Mouse (Mus musculus): Measurements from ENCODE around the gene Gm10715. TPM values are rescaled to one million over a fixed set of nuclear protein-coding genes. Genes with fewer than 3 reads are reported as not detected.
"Not testable (repeated sequence)": the region's sequence is repeated elsewhere in the genome, so short reads cannot be mapped to it uniquely, and the experiment has no call there.

Gene Gm10715
- polyA plus RNA-seq (2015; fragmentation: Nextera tagmentation; extraction: Ambion mirVana): not detected in 2 replicates

DNA sequence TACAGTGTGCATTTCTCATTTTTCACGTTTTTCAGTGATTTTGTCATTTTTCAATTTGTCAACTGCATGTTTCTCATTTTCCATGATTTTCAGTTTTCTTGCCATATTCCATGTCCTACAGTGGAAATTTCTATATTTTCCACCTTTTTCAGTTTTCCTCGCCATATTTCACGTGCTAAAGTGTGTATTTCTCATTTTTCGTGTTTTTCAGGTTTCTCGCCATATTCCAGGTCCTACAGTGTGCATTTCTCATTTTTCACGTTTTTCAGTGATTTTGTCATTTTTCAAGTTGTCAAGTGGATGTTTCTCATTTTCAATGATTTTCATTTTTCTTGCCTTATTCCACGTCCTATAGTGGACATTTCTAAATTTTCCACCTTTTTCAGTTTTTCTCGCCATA, at the start of gene Gm10715:
Gene Gm10715, plus strand, starts transcription at position 301 of the 400 bp plus-strand sequence.
- H3K9me3 ChIP-seq (ENCODE audit: control insufficient read depth, low read length); H3K27ac ChIP-seq (ENCODE audit: low read length); H3K27me3 ChIP-seq (replicated peaks; ENCODE audit: control insufficient read depth, insufficient read depth, low read length); H3K4me2 ChIP-seq (ENCODE audit: low read length); ATAC-seq; H3K4me1 ChIP-seq (replicated peaks; ENCODE audit: control insufficient read depth, insufficient read depth, low read length); H3K36me3 ChIP-seq (ENCODE audit: control insufficient read depth, insufficient read depth); H3K4me3 ChIP-seq (replicated peaks; ENCODE audit: low read length); H3K9ac ChIP-seq (replicated peaks; ENCODE audit: low read depth, low read length): not testable (repeated sequence)
- WGBS: 78% methylated on average over 6 of the region's 8 CpGs

DNA sequence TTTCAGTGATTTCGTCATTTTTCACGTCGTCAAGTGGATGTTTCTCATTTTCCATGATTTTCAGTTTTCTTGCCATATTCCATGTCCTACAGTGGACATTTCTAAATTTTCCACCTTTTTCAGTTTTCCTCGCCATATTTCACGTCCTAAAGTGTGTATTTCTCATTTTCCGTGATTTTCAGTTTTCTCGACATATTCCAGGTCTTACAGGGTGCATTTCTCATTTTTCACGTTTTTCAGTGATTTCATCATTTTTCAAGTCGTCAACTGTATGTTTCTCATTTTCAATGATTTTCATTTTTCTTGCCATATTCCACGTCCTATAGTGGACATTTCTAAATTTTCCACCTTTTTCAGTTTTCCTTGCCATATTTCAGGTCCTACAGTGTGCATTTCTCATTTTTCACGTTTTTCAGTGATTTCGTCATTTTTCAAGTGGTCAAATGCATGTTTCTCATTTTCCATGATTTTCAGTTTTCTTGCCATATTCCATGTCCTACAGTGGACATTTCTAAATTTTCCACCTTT, 36.2 kb upstream of the Gm10715 start, which contains the start of gene Gm10722:
Gene Gm10722, plus strand, starts transcription at position 478 of the 528 bp plus-strand sequence.
- not testable (repeated sequence) for H3K27ac ChIP-seq (ENCODE audit: low read length); H3K4me3 ChIP-seq (replicated peaks; ENCODE audit: low read length); ATAC-seq; H3K27me3 ChIP-seq (replicated peaks; ENCODE audit: control insufficient read depth, insufficient read depth, low read length); H3K4me1 ChIP-seq (replicated peaks; ENCODE audit: control insufficient read depth, insufficient read depth, low read length); H3K4me2 ChIP-seq (ENCODE audit: low read length); H3K36me3 ChIP-seq (ENCODE audit: control insufficient read depth, insufficient read depth); H3K9me3 ChIP-seq (ENCODE audit: control insufficient read depth, low read length); H3K9ac ChIP-seq (replicated peaks; ENCODE audit: low read depth, low read length)
- 75% methylated on average over 12 of the region's 12 CpGs for WGBS

DNA sequence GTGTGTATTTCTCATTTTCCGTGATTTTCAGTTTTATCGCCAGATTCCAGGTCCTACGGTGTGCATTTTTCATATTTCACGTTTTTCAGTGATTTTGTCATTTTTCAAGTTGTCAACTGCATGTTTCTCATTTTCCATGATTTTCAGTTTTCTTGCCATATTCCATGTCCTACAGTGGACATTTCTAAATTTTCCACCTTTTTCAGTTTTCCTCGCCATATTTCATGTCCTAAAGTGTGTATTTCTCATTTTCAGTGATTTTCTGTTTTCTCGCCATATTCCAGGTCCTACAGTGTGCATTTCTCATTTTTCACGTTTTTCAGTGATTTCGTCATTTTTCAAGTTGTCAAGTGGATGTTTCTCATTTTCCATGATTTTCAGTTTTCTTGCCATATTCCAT, 35.7 kb upstream of the Gm10715 start:
- H3K4me3 ChIP-seq (replicated peaks; ENCODE audit: low read length); H3K9me3 ChIP-seq (ENCODE audit: control insufficient read depth, low read length); ATAC-seq; H3K36me3 ChIP-seq (ENCODE audit: control insufficient read depth, insufficient read depth); H3K27me3 ChIP-seq (replicated peaks; ENCODE audit: control insufficient read depth, insufficient read depth, low read length); H3K9ac ChIP-seq (replicated peaks; ENCODE audit: low read depth, low read length); H3K4me2 ChIP-seq (ENCODE audit: low read length); H3K27ac ChIP-seq (ENCODE audit: low read length); H3K4me1 ChIP-seq (replicated peaks; ENCODE audit: control insufficient read depth, insufficient read depth, low read length): not testable (repeated sequence)
- 67% methylated on average over 8 of the region's 8 CpGs for WGBS

DNA sequence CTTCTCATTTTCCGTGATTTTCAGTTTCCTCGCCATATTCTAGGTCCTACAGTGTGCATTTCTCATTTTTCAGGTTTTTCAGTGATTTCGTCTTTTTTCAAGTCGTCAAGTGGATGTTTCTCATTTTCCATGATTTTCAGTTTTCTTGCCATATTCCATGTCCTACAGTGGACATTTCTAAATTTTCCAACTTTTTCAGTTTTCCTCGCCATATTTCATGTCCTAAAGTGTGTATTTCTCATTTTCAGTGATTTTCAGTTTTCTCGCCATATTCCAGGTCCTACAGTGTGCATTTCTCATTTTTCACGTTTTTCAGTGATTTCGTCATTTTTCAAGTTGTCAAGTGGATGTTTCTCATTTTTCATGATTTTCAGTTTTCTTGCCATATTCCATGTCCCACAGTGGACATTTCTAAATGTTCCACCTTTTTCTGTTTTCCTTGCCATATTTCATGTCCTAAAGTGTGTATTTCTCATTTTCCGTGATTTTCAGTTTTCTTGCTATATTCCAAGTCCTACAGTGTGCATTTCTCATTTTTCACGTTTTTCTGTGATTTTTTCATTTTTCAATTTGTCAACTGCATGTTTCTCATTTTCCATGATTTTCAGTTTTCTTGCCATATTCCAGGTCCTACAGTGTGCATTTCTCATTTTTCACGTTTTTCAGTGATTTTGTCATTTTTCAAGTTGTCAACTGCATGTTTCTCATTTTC, 34.6 kb upstream of the Gm10715 start:
- H3K4me1 ChIP-seq (replicated peaks; ENCODE audit: control insufficient read depth, insufficient read depth, low read length); H3K4me2 ChIP-seq (ENCODE audit: low read length); H3K4me3 ChIP-seq (replicated peaks; ENCODE audit: low read length); H3K27ac ChIP-seq (ENCODE audit: low read length); H3K27me3 ChIP-seq (replicated peaks; ENCODE audit: control insufficient read depth, insufficient read depth, low read length); H3K9me3 ChIP-seq (ENCODE audit: control insufficient read depth, low read length); H3K9ac ChIP-seq (replicated peaks; ENCODE audit: low read depth, low read length); H3K36me3 ChIP-seq (ENCODE audit: control insufficient read depth, insufficient read depth): not testable (repeated sequence)
- WGBS: 59% methylated on average over 8 of the region's 11 CpGs
- ATAC-seq: peak; percentile 81

DNA sequence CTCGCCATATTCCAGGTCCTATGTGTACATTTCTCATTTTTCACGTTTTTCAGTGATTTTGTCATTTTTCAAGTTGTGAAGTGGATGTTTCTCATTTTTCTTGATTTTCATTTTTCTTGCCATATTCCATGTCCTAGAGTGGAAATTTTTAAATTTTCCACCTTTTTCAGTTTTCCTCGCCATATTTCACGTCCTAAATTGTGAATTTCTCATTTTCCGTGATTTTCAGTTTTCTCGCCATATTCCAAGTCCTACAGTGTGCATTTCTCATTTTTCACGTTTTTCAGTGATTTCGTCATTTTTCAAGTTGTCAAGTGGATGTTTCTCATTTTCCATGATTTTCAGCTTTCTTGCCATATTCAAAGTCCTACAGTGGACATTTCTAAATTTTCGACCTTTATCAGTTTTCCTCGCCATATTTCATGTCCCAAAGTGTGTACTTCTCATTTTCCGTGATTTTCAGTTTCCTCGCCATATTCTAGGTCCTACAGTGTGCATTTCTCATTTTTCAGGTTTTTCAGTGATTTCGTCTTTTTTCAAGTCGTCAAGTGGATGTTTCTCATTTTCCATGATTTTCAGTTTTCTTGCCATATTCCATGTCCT, 33.8 kb upstream of the Gm10715 start, which contains the start of gene Gm11168:
Gene Gm11168, plus strand, starts transcription at position 553 of the 603 bp plus-strand sequence.
- H3K27me3 ChIP-seq (replicated peaks; ENCODE audit: control insufficient read depth, insufficient read depth, low read length); H3K9me3 ChIP-seq (ENCODE audit: control insufficient read depth, low read length); H3K36me3 ChIP-seq (ENCODE audit: control insufficient read depth, insufficient read depth); H3K9ac ChIP-seq (replicated peaks; ENCODE audit: low read depth, low read length); H3K4me2 ChIP-seq (ENCODE audit: low read length); ATAC-seq; H3K27ac ChIP-seq (ENCODE audit: low read length); H3K4me1 ChIP-seq (replicated peaks; ENCODE audit: control insufficient read depth, insufficient read depth, low read length); H3K4me3 ChIP-seq (replicated peaks; ENCODE audit: low read length): not testable (repeated sequence)
- 73% methylated on average over 6 of the region's 14 CpGs for WGBS

DNA sequence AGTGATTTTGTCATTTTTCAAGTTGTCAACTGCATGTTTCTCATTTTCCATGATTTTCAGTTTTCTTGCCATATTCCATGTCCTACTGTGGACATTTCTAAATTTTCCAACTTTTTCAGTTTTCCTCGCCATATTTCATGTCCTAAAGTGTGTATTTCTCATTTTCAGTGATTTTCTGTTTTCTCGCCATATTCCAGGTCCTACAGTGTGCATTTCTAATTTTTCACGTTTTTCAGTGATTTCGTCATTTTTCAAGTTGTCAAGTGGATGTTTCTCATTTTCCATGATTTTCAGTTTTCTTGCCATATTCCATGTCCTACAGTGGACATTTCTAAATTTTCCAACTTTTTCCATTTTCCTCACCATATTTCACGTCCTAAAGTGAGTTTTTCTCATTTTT, 30.5 kb upstream of the Gm10715 start:
- 81% methylated on average over 1 of the region's 5 CpGs for WGBS
- not testable (repeated sequence) for H3K4me2 ChIP-seq (ENCODE audit: low read length); H3K9me3 ChIP-seq (ENCODE audit: control insufficient read depth, low read length); H3K4me1 ChIP-seq (replicated peaks; ENCODE audit: control insufficient read depth, insufficient read depth, low read length); H3K27ac ChIP-seq (ENCODE audit: low read length); H3K9ac ChIP-seq (replicated peaks; ENCODE audit: low read depth, low read length); H3K36me3 ChIP-seq (ENCODE audit: control insufficient read depth, insufficient read depth); H3K4me3 ChIP-seq (replicated peaks; ENCODE audit: low read length); H3K27me3 ChIP-seq (replicated peaks; ENCODE audit: control insufficient read depth, insufficient read depth, low read length); ATAC-seq

DNA sequence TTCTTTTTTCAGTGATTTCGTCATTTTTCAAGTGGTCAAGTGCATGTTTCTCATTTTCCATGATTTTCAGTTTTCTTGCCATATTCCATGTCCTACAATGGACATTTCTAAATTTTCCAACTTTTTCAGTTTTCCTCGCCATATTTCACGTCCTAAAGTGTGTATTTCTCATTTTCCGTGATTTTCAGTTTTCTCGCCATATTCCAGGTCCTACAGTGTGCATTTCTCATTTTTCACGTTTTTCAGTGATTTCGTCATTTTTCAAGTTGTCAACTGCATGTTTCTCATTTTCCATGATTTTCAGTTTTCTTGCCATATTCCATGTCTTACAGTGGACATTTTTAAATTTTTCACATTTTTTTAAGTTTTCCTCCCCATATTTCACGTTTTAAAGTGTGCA, 30.0 kb upstream of the Gm10715 start:
- H3K9me3 ChIP-seq (ENCODE audit: control insufficient read depth, low read length); H3K27ac ChIP-seq (ENCODE audit: low read length); H3K4me3 ChIP-seq (replicated peaks; ENCODE audit: low read length); H3K36me3 ChIP-seq (ENCODE audit: control insufficient read depth, insufficient read depth); H3K9ac ChIP-seq (replicated peaks; ENCODE audit: low read depth, low read length); H3K4me2 ChIP-seq (ENCODE audit: low read length); H3K4me1 ChIP-seq (replicated peaks; ENCODE audit: control insufficient read depth, insufficient read depth, low read length); H3K27me3 ChIP-seq (replicated peaks; ENCODE audit: control insufficient read depth, insufficient read depth, low read length): not testable (repeated sequence)
- WGBS: 68% methylated on average over 7 of the region's 8 CpGs
- ATAC-seq: peak; percentile 67; the same call in 1 of the 2 replicates

DNA sequence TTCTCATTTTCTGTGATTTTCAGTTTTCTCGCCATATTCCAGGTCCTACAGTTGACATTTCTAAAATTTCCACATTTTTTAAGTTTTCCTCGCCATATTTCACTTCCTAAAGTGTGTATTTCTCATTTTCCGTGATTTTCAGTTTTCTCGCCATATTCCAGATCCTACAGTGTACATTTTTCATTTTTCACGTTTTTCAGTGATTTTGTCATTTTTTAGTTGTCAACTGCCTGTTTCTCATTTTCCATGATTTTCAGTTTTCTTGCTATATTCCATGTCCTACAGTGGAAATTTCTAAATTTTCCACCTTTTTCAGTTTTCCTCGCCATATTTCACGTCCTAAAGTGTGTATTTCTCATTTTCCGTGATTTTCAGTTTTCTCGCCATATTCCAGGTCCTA, 29.4 kb upstream of the Gm10715 start:
- WGBS: 73% methylated on average over 6 of the region's 9 CpGs
- not testable (repeated sequence) for H3K27me3 ChIP-seq (replicated peaks; ENCODE audit: control insufficient read depth, insufficient read depth, low read length); H3K9me3 ChIP-seq (ENCODE audit: control insufficient read depth, low read length); H3K4me3 ChIP-seq (replicated peaks; ENCODE audit: low read length); H3K36me3 ChIP-seq (ENCODE audit: control insufficient read depth, insufficient read depth); H3K27ac ChIP-seq (ENCODE audit: low read length); H3K4me2 ChIP-seq (ENCODE audit: low read length); H3K4me1 ChIP-seq (replicated peaks; ENCODE audit: control insufficient read depth, insufficient read depth, low read length); ATAC-seq; H3K9ac ChIP-seq (replicated peaks; ENCODE audit: low read depth, low read length)

DNA sequence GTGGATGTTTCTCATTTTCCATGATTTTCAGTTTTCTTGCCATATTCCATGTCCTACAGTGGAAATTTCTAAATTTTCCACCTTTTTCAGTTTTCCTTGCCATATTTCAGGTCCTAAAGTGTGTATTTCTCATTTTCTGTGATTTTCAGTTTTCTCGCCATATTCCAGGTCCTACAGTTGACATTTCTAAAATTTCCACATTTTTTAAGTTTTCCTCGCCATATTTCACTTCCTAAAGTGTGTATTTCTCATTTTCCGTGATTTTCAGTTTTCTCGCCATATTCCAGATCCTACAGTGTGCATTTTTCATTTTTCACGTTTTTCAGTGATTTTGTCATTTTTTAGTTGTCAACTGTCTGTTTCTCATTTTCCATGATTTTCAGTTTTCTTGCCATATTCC, 27.3 kb upstream of the Gm10715 start:
- WGBS: no CpG with 5 or more reads among the region's 5 CpGs
- not testable (repeated sequence) for H3K27me3 ChIP-seq (replicated peaks; ENCODE audit: control insufficient read depth, insufficient read depth, low read length); ATAC-seq; H3K4me3 ChIP-seq (replicated peaks; ENCODE audit: low read length); H3K9ac ChIP-seq (replicated peaks; ENCODE audit: low read depth, low read length); H3K4me2 ChIP-seq (ENCODE audit: low read length); H3K27ac ChIP-seq (ENCODE audit: low read length); H3K36me3 ChIP-seq (ENCODE audit: control insufficient read depth, insufficient read depth); H3K4me1 ChIP-seq (replicated peaks; ENCODE audit: control insufficient read depth, insufficient read depth, low read length); H3K9me3 ChIP-seq (ENCODE audit: control insufficient read depth, low read length)
